Mouse (Mus musculus) liver, adult 2 months (tissue): Measurements from ENCODE around the gene Cacna2d1.

Experiments
- CTCF ChIP-seq: fragments of 200-500 bp; IDR thresholded peaks from 2 replicates; pipeline ENCODE4 v1.5.1; 2011; ENCODE audit warnings: low read depth, low read length, control low read depth
- POLR2A ChIP-seq: fragments of 200-500 bp; IDR thresholded peaks from 2 replicates; pipeline ENCODE4 v1.6.1; 2011; ENCODE audit warnings: low read length, control low read depth; ENCODE audit not compliant: insufficient read depth; ENCODE audit errors: extremely low read depth

DNA sequence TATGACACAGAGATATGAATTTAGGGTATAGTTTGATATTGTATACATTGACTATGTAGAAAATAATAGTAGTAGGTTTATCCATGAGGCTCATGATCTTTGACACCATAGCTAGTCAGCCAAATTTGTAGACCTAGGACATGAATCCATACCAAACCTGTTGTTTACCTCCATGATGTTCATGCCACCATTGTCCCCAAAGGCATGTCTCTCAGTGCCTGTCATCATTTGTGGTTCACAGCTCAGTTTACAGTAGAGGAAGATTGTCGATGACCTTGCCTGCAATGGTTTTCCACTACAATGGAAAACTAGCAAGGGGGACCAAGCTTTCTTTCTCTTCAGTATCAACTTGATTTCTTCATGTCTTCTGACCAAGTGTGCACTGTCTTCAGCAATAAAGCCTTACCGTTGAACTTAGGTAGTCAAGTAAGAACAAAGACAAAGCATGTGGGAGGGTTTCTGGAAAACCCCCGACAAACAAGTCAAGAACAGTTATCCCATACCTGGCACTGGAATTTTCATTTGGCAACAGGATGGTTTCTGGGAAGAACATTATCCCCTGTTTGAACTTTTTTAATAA, 441.9 kb downstream of the Cacna2d1 start:
- TF ChIP-seq POLR2A (no peak), CTCF (no peak)
